Mouse (Mus musculus): Measurements from ENCODE around the gene Gpr83.

GRCm38 (mm10) chr9:14835335-14836075 is 24.5 kb upstream of the Gpr83 start:
- TF ChIP-seq CTCF (IDR thresholded peaks at IDR 0.05; ENCODE audit: low read depth), result no peak
- no peak for TF ChIP-seq EP300 (IDR thresholded peaks at IDR 0.05; ENCODE audit: low read depth)

All from heart, postnatal 0 days (tissue).